Mouse (Mus musculus): ENCODE results near the gene Usmg5. TPM values are rescaled to one million over a fixed set of nuclear protein-coding genes. Genes with fewer than 3 reads are reported as not detected.

The Usmg5 gene
- polyA plus RNA-seq, 1 experiment, result 34.9 TPM

GRCm38 (mm10) chr19:47046343-47046742, 44.1 kb downstream of the Usmg5 start:
- H3K9me3 ChIP-seq, result no peaks in the 10 kb centered on the region
- H3K4me3 ChIP-seq (replicated peaks), result no peak overlapping the region

GRCm38 (mm10) chr19:47043608-47044007, 46.8 kb downstream of the Usmg5 start:
- peaks cover 48% of the 10 kb centered on the region for H3K36me3 ChIP-seq (replicated peaks; ENCODE audit: low read length)
- H3K4me1 ChIP-seq, result peaks cover 9% of the 10 kb centered on the region
- no peak for TF ChIP-seq GATA1 (IDR thresholded peaks at IDR 0.05; ENCODE audit: borderline replicate concordance, low read length)
- no peak for TF ChIP-seq FLI1 (IDR thresholded peaks at IDR 0.05; ENCODE audit: low read length)
- H3K4me3 ChIP-seq (replicated peaks), result no peak overlapping the region
- no peaks in the 10 kb centered on the region for H3K27me3 ChIP-seq (replicated peaks)
- no peaks in the 10 kb centered on the region for H3K9me3 ChIP-seq

More at GRCm38 (mm10) chr19:47046343-47046742, 44.1 kb downstream of the Usmg5 start:
- peaks cover 26% of the 10 kb centered on the region for H3K4me1 ChIP-seq
- TF ChIP-seq GATA1 (IDR thresholded peaks at IDR 0.05; ENCODE audit: borderline replicate concordance, low read length), result no peak
- TF ChIP-seq FLI1 (IDR thresholded peaks at IDR 0.05; ENCODE audit: low read length), result no peak
- H3K36me3 ChIP-seq (replicated peaks; ENCODE audit: low read length), result peaks cover 31% of the 10 kb centered on the region
- no peaks in the 10 kb centered on the region for H3K27me3 ChIP-seq (replicated peaks)

- TF ChIP-seq GATA1 (IDR thresholded peaks at IDR 0.05; ENCODE audit: borderline replicate concordance, low read length) (no peak), FLI1 (IDR thresholded peaks at IDR 0.05; ENCODE audit: low read length) (no peak)
- Histone ChIP-seq H3K4me1 (peaks cover 9% of the 10 kb centered on the region), H3K9me3 (no peaks in the 10 kb centered on the region), H3K36me3 (replicated peaks; ENCODE audit: low read length) (peaks cover 42% of the 10 kb centered on the region), H3K27me3 (replicated peaks) (no peaks in the 10 kb centered on the region), H3K4me3 (replicated peaks) (no peak overlapping the region)
Measured at GRCm38 (mm10) chr19:47040720-47041473, 49.5 kb downstream of the Usmg5 start.

- Histone ChIP-seq H3K27me3 (replicated peaks) (no peaks in the 10 kb centered on the region), H3K36me3 (replicated peaks; ENCODE audit: low read length) (peaks cover 58% of the 10 kb centered on the region), H3K4me3 (replicated peaks) (no peak overlapping the region), H3K9me3 (no peaks in the 10 kb centered on the region), H3K4me1 (peaks cover 18% of the 10 kb centered on the region)
- TF ChIP-seq FLI1 (IDR thresholded peaks at IDR 0.05; ENCODE audit: low read length) (no peak), GATA1 (IDR thresholded peaks at IDR 0.05; ENCODE audit: borderline replicate concordance, low read length) (no peak)
Measured at GRCm38 (mm10) chr19:47036596-47036995, 53.9 kb downstream of the Usmg5 start.

GRCm38 (mm10) chr19:47034916-47035315, 55.5 kb downstream of the Usmg5 start:
- peaks cover 47% of the 10 kb centered on the region for H3K36me3 ChIP-seq (replicated peaks; ENCODE audit: low read length)
- H3K4me3 ChIP-seq (replicated peaks), result no peak overlapping the region
- H3K27me3 ChIP-seq (replicated peaks), result peaks cover 2% of the 10 kb centered on the region
- H3K4me1 ChIP-seq, result peaks cover 9% of the 10 kb centered on the region
- no peak for TF ChIP-seq FLI1 (IDR thresholded peaks at IDR 0.05; ENCODE audit: low read length)
- TF ChIP-seq GATA1 (IDR thresholded peaks at IDR 0.05; ENCODE audit: borderline replicate concordance, low read length), result no peak
- no peaks in the 10 kb centered on the region for H3K9me3 ChIP-seq

Other genes with a start within 250 kb of the Usmg5 start
- gene Ina, start 75.9 kb downstream of the Usmg5 start, polyA plus RNA-seq (2012; ENCODE audit: insufficient read depth, low replicate concordance), result 0.13 TPM in 1 of 2 replicates, not detected in the other
- gene Nt5c2, start 75.5 kb downstream of the Usmg5 start, polyA plus RNA-seq (2012; ENCODE audit: insufficient read depth, low replicate concordance), result 2.1 and 11.7 TPM in 2 replicates
- 2.9 and 4.6 TPM in 2 replicates for gene Pcgf6, start 39.7 kb downstream of the Usmg5 start, polyA plus RNA-seq (2012; ENCODE audit: insufficient read depth, low replicate concordance)
- gene Taf5, start 22.9 kb downstream of the Usmg5 start, polyA plus RNA-seq (2012; ENCODE audit: insufficient read depth, low replicate concordance), result 4.6 and 7.9 TPM in 2 replicates
- 2.3 and 9.4 TPM in 2 replicates for gene Pdcd11, start 121 bp upstream of the Usmg5 start, polyA plus RNA-seq (2012; ENCODE audit: insufficient read depth, low replicate concordance)
- gene Calhm2, start 47.6 kb upstream of the Usmg5 start, polyA plus RNA-seq (2012; ENCODE audit: insufficient read depth, low replicate concordance), result 3.1 and 3.2 TPM in 2 replicates
- not detected in 2 replicates for gene Calhm1, start 53.6 kb upstream of the Usmg5 start, polyA plus RNA-seq (2012; ENCODE audit: insufficient read depth, low replicate concordance)
- gene Calhm3, start 67.1 kb upstream of the Usmg5 start, polyA plus RNA-seq (2012; ENCODE audit: insufficient read depth, low replicate concordance), result not detected in 2 replicates
- gene Neurl1a, start 88.2 kb upstream of the Usmg5 start, polyA plus RNA-seq (2012; ENCODE audit: insufficient read depth, low replicate concordance), result 0.98 TPM in 1 of 2 replicates, not detected in the other